Mouse (Mus musculus) cortical plate, adult 2 months (tissue): ENCODE data around the gene Parg.

Source experiments
- CTCF ChIP-seq: fragments of 200-500 bp; IDR thresholded peaks from 2 replicates; pipeline ENCODE4 v1.5.1; 2011; ENCODE audit warnings: mild to moderate bottlenecking, control low read depth, low read length; ENCODE audit not compliant: insufficient read depth; ENCODE audit errors: extremely low read depth
- POLR2A ChIP-seq: fragments of 200-500 bp; IDR thresholded peaks from 2 replicates; pipeline ENCODE4 v1.6.1; 2011; ENCODE audit warnings: mild to moderate bottlenecking, low read length, control low read depth; ENCODE audit not compliant: insufficient read depth; ENCODE audit errors: extremely low read depth

DNA sequence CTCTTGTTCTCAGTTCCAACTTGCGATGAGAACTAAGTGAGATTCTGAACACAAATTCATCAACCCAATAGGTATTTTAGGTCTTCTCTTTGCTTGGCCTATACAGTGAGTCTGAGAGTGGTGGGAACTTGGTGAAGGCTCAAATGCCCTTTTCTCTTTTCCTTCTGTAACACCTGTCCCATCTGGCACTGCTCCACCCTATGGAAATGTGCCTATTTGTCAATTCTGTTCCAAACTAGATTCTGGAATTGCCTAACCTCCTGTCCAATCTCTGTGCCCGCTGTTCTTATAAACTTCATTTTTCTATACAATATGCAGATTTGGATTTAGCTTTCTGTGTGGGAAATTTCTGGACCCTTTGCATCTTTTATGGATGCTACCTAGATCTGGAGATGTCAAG is 48.6 kb upstream of the Parg start:
- no peak for TF ChIP-seq CTCF
- no peak for TF ChIP-seq POLR2A
